Mouse (Mus musculus) embryonic facial prominence, embryonic 14.5 days (tissue): Measurements from ENCODE around the gene Exoc5. TPM values are rescaled to one million over a fixed set of nuclear protein-coding genes. Genes with fewer than 3 reads are reported as not detected.

Experiments
- polyA plus RNA-seq: library from polyadenylated mRNA; unstranded; fragments of >200 nt; fragmentation: Nextera tagmentation; extraction: Ambion mirVana; gene quantifications from 2 replicates; pipeline ENCODE4 v1.2.1, GENCODE M21; 2014

Gene Exoc5
- polyA plus RNA-seq, 1 experiment from 2014 or later = 48.6 TPM

Other genes starting within 250 kb of the Exoc5 start
- 18.5 and 25.3 TPM in 2 replicates for gene Ap5m1, start 556 bp downstream of the Exoc5 start, polyA plus RNA-seq
- gene Naa30, start 105.6 kb upstream of the Exoc5 start, polyA plus RNA-seq = 13.3 and 14.0 TPM in 2 replicates
- gene ccdc198, start 178.8 kb upstream of the Exoc5 start, polyA plus RNA-seq = 0.22 TPM in 1 of 2 replicates, not detected in the other